Mouse (Mus musculus) testis, postnatal 14 days (tissue): ENCODE data around the gene Neu3.

Experiments used
- DNase-seq: peaks from one replicate; pipeline ENCODE4 v3.0.0; 2021; ENCODE audit warnings: low spot score

The Neu3 gene

GRCm38 (mm10) chr7:99794096-99794495 lies 34.1 kb downstream of the Neu3 start:
- no peak for DNase-seq

- no peak for DNase-seq
Measured at GRCm38 (mm10) chr7:99790816-99791215, 37.4 kb downstream of the Neu3 start.

- DNase-seq: no peak
Measured at GRCm38 (mm10) chr7:99788563-99788962, 39.7 kb downstream of the Neu3 start.

GRCm38 (mm10) chr7:99787935-99788334 lies 40.3 kb downstream of the Neu3 start:
- DNase-seq: no peak

GRCm38 (mm10) chr7:99786774-99787173 lies 41.4 kb downstream of the Neu3 start:
- DNase-seq: no peak

GRCm38 (mm10) chr7:99785553-99785952 lies 42.7 kb downstream of the Neu3 start:
- DNase-seq: no peak

- no peak for DNase-seq
Measured at GRCm38 (mm10) chr7:99783421-99783820, 44.8 kb downstream of the Neu3 start.

- DNase-seq: no peak
Measured at GRCm38 (mm10) chr7:99781916-99782315, 46.3 kb downstream of the Neu3 start.

- no peak for DNase-seq
Measured at GRCm38 (mm10) chr7:99781385-99781784, 46.8 kb downstream of the Neu3 start.

GRCm38 (mm10) chr7:99763207-99763606 lies 65.0 kb downstream of the Neu3 start, which contains the start of gene Olfr521:
Olfr521 (plus strand) TSS chr7:99763507.
- no peak for DNase-seq
